Mouse (Mus musculus) right cerebral cortex, adult 18-20 months (tissue): ENCODE data around the gene Defb28.

Experiments used
- DNase-seq: peaks from one replicate; pipeline ENCODE4 v3.0.0; 2022; ENCODE audit warnings: mixed read lengths

Gene Defb28

GRCm38 (mm10) chr2:152569038-152569437 lies 51.0 kb downstream of the Defb28 start, which contains the start of gene Gm17416:
Gm17416 (plus strand) TSS chr2:152569338.
- no peak for DNase-seq

DNA sequence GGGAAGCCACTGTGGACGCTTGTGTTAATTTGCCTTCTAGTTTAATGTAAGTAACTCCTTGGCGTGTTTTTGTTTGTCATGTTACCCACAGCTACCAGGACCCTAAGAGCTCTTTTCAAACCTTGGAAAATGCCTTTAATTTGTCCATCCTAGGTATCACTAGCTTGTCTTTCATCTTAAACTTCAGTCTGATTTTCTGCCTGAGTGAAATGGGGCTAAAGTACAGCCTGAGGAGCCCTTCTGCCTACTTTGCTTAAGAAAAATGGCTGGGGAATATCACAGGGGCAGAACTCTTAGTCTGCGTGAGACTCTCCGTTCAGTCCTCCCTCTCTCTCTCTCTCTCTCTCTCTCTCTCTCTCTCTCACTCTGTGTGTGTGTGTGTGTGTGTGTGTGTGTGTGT lies 51.8 kb downstream of the Defb28 start:
- no peak for DNase-seq

DNA sequence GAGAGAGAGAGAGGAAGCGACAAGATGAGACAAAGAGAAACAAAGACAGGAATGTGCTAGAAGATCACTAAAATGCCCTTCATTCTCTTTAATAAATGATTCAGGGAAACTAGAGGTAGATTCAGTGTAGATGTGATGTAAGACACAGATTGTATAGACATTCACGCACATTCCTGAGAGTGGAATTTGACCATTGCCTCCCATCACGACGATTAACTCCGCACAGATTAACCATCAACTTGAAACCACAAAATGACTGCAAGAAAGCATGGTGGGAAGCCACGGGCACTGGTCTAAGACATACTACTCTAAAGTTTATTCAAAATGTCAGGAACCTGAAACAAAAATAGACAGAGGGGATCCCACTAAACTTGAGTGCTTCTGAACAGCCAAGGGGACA lies 52.3 kb downstream of the Defb28 start:
- DNase-seq, result no peak
